Mouse (Mus musculus) midbrain, embryonic 15.5 days (tissue): ENCODE results near the gene Usp37. TPM values are rescaled to one million over a fixed set of nuclear protein-coding genes. Genes with fewer than 3 reads are reported as not detected.
"Not testable (repeated sequence)": the region's sequence is repeated elsewhere in the genome, so short reads cannot be mapped to it uniquely, and the experiment has no call there.

Experiments used
- ATAC-seq: fragments of 200-750 bp; cut with Nextera tagmentation; replicated peaks from 2 replicates; pipeline ENCODE4 v1.8.0; 2017; ENCODE audit warnings: moderate TSS enrichment
- H3K27ac ChIP-seq: fragments of 300-500 bp; sonication (generic); 2 replicates; pipeline ENCODE4 v1.5.1; 2015; ENCODE audit warnings: mild to moderate bottlenecking, inconsistent platforms
- H3K27me3 ChIP-seq: fragments of 300-500 bp; sonication (generic); replicated peaks from 2 replicates; pipeline ENCODE4 v1.6.1; 2015; ENCODE audit warnings: inconsistent platforms
- H3K36me3 ChIP-seq: fragments of 300-500 bp; sonication (generic); replicated peaks from 2 replicates; pipeline ENCODE4 v1.6.1; 2015; ENCODE audit warnings: inconsistent platforms
- H3K4me1 ChIP-seq: fragments of 300-500 bp; sonication (generic); 2 replicates; pipeline ENCODE4 v1.6.1; 2015; ENCODE audit warnings: inconsistent platforms
- H3K4me2 ChIP-seq: fragments of 300-500 bp; sonication (generic); 2 replicates; pipeline ENCODE4 v1.6.1; 2015; ENCODE audit warnings: inconsistent platforms, mild to moderate bottlenecking, moderate library complexity
- H3K4me3 ChIP-seq: fragments of 300-500 bp; sonication (generic); 2 replicates; pipeline ENCODE4 v1.5.1; 2015; ENCODE audit warnings: mild to moderate bottlenecking, inconsistent platforms
- H3K9ac ChIP-seq: fragments of 300-500 bp; sonication (generic); 2 replicates; pipeline ENCODE4 v1.6.1; 2015; ENCODE audit warnings: mild to moderate bottlenecking, inconsistent platforms
- H3K9me3 ChIP-seq: fragments of 300-500 bp; sonication (generic); 2 replicates; pipeline ENCODE4 v1.6.1; 2016; ENCODE audit warnings: inconsistent platforms
- WGBS: fragments of 180-500 bp; shearing (Covaris S2); methylation state at CpG from one replicate; pipeline ENCODE4 v1.1.7; 2015; ENCODE audit warnings: mixed read lengths; 5-methylcytosine and 5-hydroxymethylcytosine counted together
- polyA plus RNA-seq: library from polyadenylated mRNA; unstranded; fragments of >200 nt; fragmentation: Nextera tagmentation; extraction: Ambion mirVana; gene quantifications from 2 replicates; pipeline ENCODE4 v1.2.1, GENCODE M21; 2015

The Usp37 gene
- polyA plus RNA-seq, 1 experiment from 2014 or later, result 29.3 TPM

- 93% methylated on average over 4 of the region's 4 CpGs for WGBS
- no peak for ATAC-seq
These were observed 19.3 kb downstream of the Usp37 start for GRCm38 (mm10) chr1:74524746-74525145.

GRCm38 (mm10) chr1:74519875-74520274 is 24.2 kb downstream of the Usp37 start:
- H3K4me1 ChIP-seq, result no peaks in the 10 kb centered on the region
- H3K9ac ChIP-seq, result no peak overlapping the region
- no peak overlapping the region for H3K27ac ChIP-seq
- ATAC-seq, result no peak
- no peaks in the 10 kb centered on the region for H3K27me3 ChIP-seq
- no peaks in the 10 kb centered on the region for H3K9me3 ChIP-seq
- H3K4me3 ChIP-seq, result no peak overlapping the region
- H3K4me2 ChIP-seq, result no peak overlapping the region
- peaks cover 29% of the 10 kb centered on the region; the same call in 1 of the 2 replicates for H3K36me3 ChIP-seq

More at GRCm38 (mm10) chr1:74524746-74525145, 19.3 kb downstream of the Usp37 start:
- H3K36me3 ChIP-seq, result peaks cover 63% of the 10 kb centered on the region
- H3K9me3 ChIP-seq, result no peaks in the 10 kb centered on the region
- H3K4me3 ChIP-seq, result no peak overlapping the region
- no peak overlapping the region for H3K27ac ChIP-seq
- no peaks in the 10 kb centered on the region for H3K4me1 ChIP-seq
- no peak overlapping the region for H3K4me2 ChIP-seq
- no peaks in the 10 kb centered on the region for H3K27me3 ChIP-seq
- H3K9ac ChIP-seq, result no peak overlapping the region

GRCm38 (mm10) chr1:74512999-74513398 is 31.1 kb downstream of the Usp37 start:
- WGBS, result 100% methylated on average over 1 of the region's 1 CpGs
- not testable (repeated sequence) for H3K27me3 ChIP-seq, H3K27ac ChIP-seq, ATAC-seq, H3K9ac ChIP-seq, H3K4me3 ChIP-seq, H3K36me3 ChIP-seq, H3K9me3 ChIP-seq, H3K4me2 ChIP-seq
- peaks cover 12% of the 10 kb centered on the region for H3K4me1 ChIP-seq

GRCm38 (mm10) chr1:74511306-74511705 is 32.8 kb downstream of the Usp37 start:
- Histone ChIP-seq H3K4me2 (no peak overlapping the region), H3K36me3 (0 out of 2 replicates have a peak, but pooled peaks cover 3% of the 10 kb centered on the region), H3K4me1 (peaks cover 25% of the 10 kb centered on the region), H3K9ac (no peak overlapping the region), H3K9me3 (no peaks in the 10 kb centered on the region), H3K27ac (no peak overlapping the region), H3K27me3 (no peaks in the 10 kb centered on the region), H3K4me3 (no peak overlapping the region)
- ATAC-seq, result no peak
- WGBS, result 98% methylated on average over 5 of the region's 5 CpGs

GRCm38 (mm10) chr1:74507780-74508179 is 36.3 kb downstream of the Usp37 start:
- Histone ChIP-seq H3K4me1 (peaks cover 37% of the 10 kb centered on the region), H3K9me3 (no peaks in the 10 kb centered on the region), H3K9ac (no peak overlapping the region), H3K4me2 (peak overlapping the region; percentile 88; the same call in 1 of the 2 replicates), H3K27me3 (no peaks in the 10 kb centered on the region), H3K4me3 (no peak overlapping the region; the same call in 1 of the 2 replicates), H3K27ac (no peak overlapping the region), H3K36me3 (0 out of 2 replicates have a peak, but pooled peaks cover 3% of the 10 kb centered on the region)
- ATAC-seq, result no peak
- 95% methylated on average over 2 of the region's 2 CpGs for WGBS

GRCm38 (mm10) chr1:74506471-74506881 is 37.6 kb downstream of the Usp37 start:
- Histone ChIP-seq H3K27me3 (no peaks in the 10 kb centered on the region), H3K27ac (peak overlapping the region; percentile 85), H3K36me3 (no peaks in the 10 kb centered on the region), H3K9me3 (no peaks in the 10 kb centered on the region), H3K4me1 (peaks cover 37% of the 10 kb centered on the region), H3K4me3 (peak overlapping the region; percentile 82), H3K4me2 (peak overlapping the region; percentile 88), H3K9ac (peak overlapping the region; percentile 82)
- under 1% methylated on average over 34 of the region's 34 CpGs for WGBS
- peak; percentile 49 for ATAC-seq

GRCm38 (mm10) chr1:74505721-74506464 is 38.2 kb downstream of the Usp37 start, which contains the start of gene Cnot9:
Gene Cnot9 (plus strand): TSS chr1:74506058.
- under 1% methylated on average over 64 of the region's 64 CpGs for WGBS
- peak; percentile 100 for ATAC-seq
- peak within 1 kb of the TSS; percentile 82 for H3K4me3 ChIP-seq

GRCm38 (mm10) chr1:74505393-74505720 is 38.7 kb downstream of the Usp37 start:
- ATAC-seq, result peak; percentile 79

More at GRCm38 (mm10) chr1:74505721-74506464, 38.2 kb downstream of the Usp37 start, which contains the start of gene Cnot9:
- Histone ChIP-seq H3K27ac (peak within 1 kb of the TSS; percentile 85), H3K4me2 (peak within 1 kb of the TSS; percentile 88), H3K9ac (peak within 1 kb of the TSS; percentile 82), H3K36me3 (no peaks in the 10 kb centered on the region), H3K27me3 (no peaks in the 10 kb centered on the region), H3K9me3 (no peaks in the 10 kb centered on the region), H3K4me1 (peaks cover 37% of the 10 kb centered on the region)

GRCm38 (mm10) chr1:74501106-74501505 is 43.0 kb downstream of the Usp37 start:
- Histone ChIP-seq H3K27me3 (no peaks in the 10 kb centered on the region), H3K9me3 (no peaks in the 10 kb centered on the region), H3K4me2 (no peak overlapping the region), H3K9ac (no peak overlapping the region), H3K27ac (no peak overlapping the region), H3K4me1 (peaks cover 12% of the 10 kb centered on the region), H3K36me3 (no peaks in the 10 kb centered on the region), H3K4me3 (no peak overlapping the region)
- no peak for ATAC-seq
- WGBS, result 71% methylated on average over 1 of the region's 1 CpGs

More at GRCm38 (mm10) chr1:74505393-74505720, 38.7 kb downstream of the Usp37 start:
- peak overlapping the region; percentile 70 for H3K27ac ChIP-seq
- H3K4me2 ChIP-seq, result peak overlapping the region; percentile 88
- H3K27me3 ChIP-seq, result no peaks in the 10 kb centered on the region
- 1% methylated on average over 22 of the region's 22 CpGs for WGBS
- H3K36me3 ChIP-seq, result no peaks in the 10 kb centered on the region
- H3K9ac ChIP-seq, result peak overlapping the region; percentile 59
- no peaks in the 10 kb centered on the region for H3K9me3 ChIP-seq
- peaks cover 37% of the 10 kb centered on the region for H3K4me1 ChIP-seq
- peak overlapping the region; percentile 82 for H3K4me3 ChIP-seq

- WGBS, result 97% methylated on average over 5 of the region's 5 CpGs
- no peaks in the 10 kb centered on the region for H3K9me3 ChIP-seq
- H3K9ac ChIP-seq, result no peak overlapping the region
- H3K27ac ChIP-seq, result no peak overlapping the region
- no peaks in the 10 kb centered on the region for H3K27me3 ChIP-seq
- no peak for ATAC-seq
- no peak overlapping the region for H3K4me2 ChIP-seq
- H3K4me3 ChIP-seq, result no peak overlapping the region
- H3K36me3 ChIP-seq, result peaks cover 40% of the 10 kb centered on the region
- H3K4me1 ChIP-seq, result no peaks in the 10 kb centered on the region
These were observed 58.3 kb downstream of the Usp37 start for GRCm38 (mm10) chr1:74485792-74486191.

- no peaks in the 10 kb centered on the region for H3K4me1 ChIP-seq
- no peak overlapping the region for H3K4me2 ChIP-seq
- H3K9ac ChIP-seq, result no peak overlapping the region
- peaks cover 20% of the 10 kb centered on the region; the same call in 1 of the 2 replicates for H3K36me3 ChIP-seq
- ATAC-seq, result no peak
- H3K9me3 ChIP-seq, result no peaks in the 10 kb centered on the region
- H3K27ac ChIP-seq, result no peak overlapping the region
- 76% methylated on average over 2 of the region's 2 CpGs for WGBS
- H3K27me3 ChIP-seq, result no peaks in the 10 kb centered on the region
- no peak overlapping the region for H3K4me3 ChIP-seq
These were observed 83.8 kb downstream of the Usp37 start for GRCm38 (mm10) chr1:74460273-74460672.

- Histone ChIP-seq H3K9ac (no peak overlapping the region), H3K36me3 (peaks cover 39% of the 10 kb centered on the region; the same call in 1 of the 2 replicates), H3K4me1 (no peaks in the 10 kb centered on the region), H3K4me3 (no peak overlapping the region), H3K27ac (no peak overlapping the region), H3K4me2 (no peak overlapping the region), H3K27me3 (no peaks in the 10 kb centered on the region), H3K9me3 (no peaks in the 10 kb centered on the region)
- ATAC-seq, result no peak
- WGBS, result 65% methylated on average over 4 of the region's 4 CpGs
These were observed 91.5 kb downstream of the Usp37 start for GRCm38 (mm10) chr1:74452611-74453045.

- ATAC-seq, result no peak
- no peaks in the 10 kb centered on the region for H3K9me3 ChIP-seq
These were observed 99.5 kb downstream of the Usp37 start for GRCm38 (mm10) chr1:74444538-74444937.

More at GRCm38 (mm10) chr1:74444538-74444937, 99.5 kb downstream of the Usp37 start:
- no peak overlapping the region for H3K4me2 ChIP-seq
- H3K27me3 ChIP-seq, result no peaks in the 10 kb centered on the region
- H3K4me1 ChIP-seq, result no peaks in the 10 kb centered on the region
- H3K27ac ChIP-seq, result no peak overlapping the region
- no peak overlapping the region for H3K9ac ChIP-seq
- WGBS, result 95% methylated on average over 2 of the region's 2 CpGs
- H3K4me3 ChIP-seq, result no peak overlapping the region
- H3K36me3 ChIP-seq, result peaks cover 28% of the 10 kb centered on the region
